Mouse (Mus musculus) liver, embryonic 14.5 days (tissue): ENCODE measurements around the gene Nr4a3.

Source experiments
- CTCF ChIP-seq: IDR thresholded peaks from 2 replicates; pipeline ENCODE4 v1.5.1; 2016; ENCODE audit warnings: antibody characterized with exemption, low read depth, control low read depth
- EP300 ChIP-seq: IDR thresholded peaks from 2 replicates; pipeline ENCODE4 v1.6.1; 2016; ENCODE audit warnings: antibody characterized with exemption, low read depth

GRCm38 (mm10) chr4:48130314-48130713 is 85.4 kb downstream of the Nr4a3 start:
- TF ChIP-seq CTCF (no peak), EP300 (no peak)
